Mouse (Mus musculus) kidney, adult 2 months (tissue): ENCODE data around the gene Slc12a4.
"Not testable (repeated sequence)": the region's sequence is repeated elsewhere in the genome, so short reads cannot be mapped to it uniquely, and the experiment has no call there.

Experiments used
- CTCF ChIP-seq: fragments of 200-500 bp; conservative IDR thresholded peaks from 2 replicates; pipeline ENCODE4 v1.5.1; 2011; ENCODE audit warnings: low read depth, mild to moderate bottlenecking, control low read depth, low read length, moderate library complexity, mixed read lengths; ENCODE audit not compliant: insufficient read depth, insufficient read length
- POLR2A ChIP-seq: fragments of 200-500 bp; IDR thresholded peaks from one replicate; pipeline ENCODE4 v1.6.1; 2011; ENCODE audit warnings: low read depth, low read length, control low read depth

DNA sequence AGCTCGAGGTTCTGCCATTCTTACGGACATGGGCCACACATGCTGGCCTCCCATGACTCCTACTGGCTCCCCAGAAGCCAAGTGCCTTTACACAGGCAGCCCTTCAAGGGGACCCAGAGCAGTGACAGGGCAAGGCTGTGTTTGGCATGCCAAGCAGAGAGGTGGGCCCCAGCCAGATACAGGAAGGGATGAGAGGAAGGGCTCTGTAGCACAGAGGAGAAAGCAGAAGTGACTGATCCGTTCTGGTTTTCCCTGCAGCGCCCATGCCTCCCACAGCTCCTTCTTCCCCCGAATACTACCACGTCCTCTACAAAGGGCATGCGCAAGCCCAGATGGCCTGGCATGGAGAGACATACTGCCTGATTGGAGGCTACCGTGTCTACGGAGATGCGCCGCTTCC, 17.5 kb upstream of the Slc12a4 start:
- not testable (repeated sequence) for TF ChIP-seq POLR2A, CTCF
